Mouse (Mus musculus) limb, embryonic 13.5 days (tissue): Measurements from ENCODE around the gene Pml. TPM values are rescaled to one million over a fixed set of nuclear protein-coding genes. Genes with fewer than 3 reads are reported as not detected.

Experiments used
- ATAC-seq: fragments of 200-750 bp; cut with Nextera tagmentation; 2 replicates; pipeline ENCODE4 v1.8.0; 2017; ENCODE audit warnings: low read depth, moderate number of reproducible peaks, moderate TSS enrichment; ENCODE audit not compliant: low FRiP score
- H3K27ac ChIP-seq: fragments of 300-500 bp; sonication (generic); 2 replicates; pipeline ENCODE4 v1.5.1; 2015; ENCODE audit warnings: inconsistent platforms, mild to moderate bottlenecking, moderate library complexity
- H3K27me3 ChIP-seq: fragments of 300-500 bp; sonication (generic); 2 replicates; pipeline ENCODE4 v1.6.1; 2015; ENCODE audit warnings: mild to moderate bottlenecking, inconsistent platforms
- H3K36me3 ChIP-seq: fragments of 300-500 bp; sonication (generic); 2 replicates; pipeline ENCODE4 v1.6.1; 2015; ENCODE audit warnings: inconsistent platforms, mild to moderate bottlenecking, moderate library complexity
- H3K4me1 ChIP-seq: fragments of 300-500 bp; sonication (generic); 2 replicates; pipeline ENCODE4 v1.6.1; 2015; ENCODE audit warnings: inconsistent platforms
- H3K4me2 ChIP-seq: fragments of 300-500 bp; sonication (generic); replicated peaks from 2 replicates; pipeline ENCODE4 v1.6.1; 2015; ENCODE audit warnings: inconsistent platforms, mild to moderate bottlenecking, moderate library complexity
- H3K4me3 ChIP-seq: fragments of 300-500 bp; sonication (generic); 2 replicates; pipeline ENCODE4 v1.5.1; 2015; ENCODE audit warnings: moderate library complexity, mild to moderate bottlenecking, inconsistent platforms
- H3K9ac ChIP-seq: fragments of 300-500 bp; sonication (generic); 2 replicates; pipeline ENCODE4 v1.6.1; 2015; ENCODE audit warnings: mild to moderate bottlenecking, inconsistent platforms
- H3K9me3 ChIP-seq: fragments of 300-500 bp; sonication (generic); 2 replicates; pipeline ENCODE4 v1.6.1; 2016; ENCODE audit warnings: inconsistent platforms
- WGBS: fragments of 180-500 bp; shearing (Covaris S2); methylation state at CpG from one replicate; pipeline ENCODE4 v1.1.7; 2015; 5-methylcytosine and 5-hydroxymethylcytosine counted together
- polyA plus RNA-seq: library from polyadenylated mRNA; unstranded; fragments of >200 nt; fragmentation: Nextera tagmentation; extraction: Ambion mirVana; gene quantifications from 2 replicates; pipeline ENCODE4 v1.2.1, GENCODE M21; 2015

Pml gene
- polyA plus RNA-seq: 15.3 and 18.2 TPM in 2 replicates

- H3K9me3 ChIP-seq: no peaks in the 10 kb centered on the region
- peak within 1 kb of the TSS; percentile 62 for H3K4me3 ChIP-seq
- peak within 1 kb of the TSS; percentile 95 for H3K27ac ChIP-seq
- ATAC-seq: peak; percentile 78; the same call in 1 of the 2 replicates
- peak within 1 kb of the TSS; percentile 76 for H3K9ac ChIP-seq
- 0% methylated on average over 16 of the region's 16 CpGs for WGBS
- peak within 1 kb of the TSS; percentile 79 for H3K4me2 ChIP-seq
- H3K27me3 ChIP-seq: no peaks in the 10 kb centered on the region
- H3K4me1 ChIP-seq: peaks cover 45% of the 10 kb centered on the region
- H3K36me3 ChIP-seq: no peaks in the 10 kb centered on the region
Observed at GRCm38 (mm10) chr9:58249592-58250192, at the start of gene Pml. TSS of gene Pml (minus strand) at chr9:58249786.

GRCm38 (mm10) chr9:58297961-58298477, 48.4 kb upstream of the Pml start:
- Histone ChIP-seq H3K9ac (no peak overlapping the region), H3K27me3 (no peaks in the 10 kb centered on the region), H3K4me3 (no peak overlapping the region), H3K27ac (0 out of 2 replicates have a peak overlapping the region, but pooled peaks have one; percentile 10), H3K4me1 (peaks cover 37% of the 10 kb centered on the region), H3K36me3 (peaks cover 32% of the 10 kb centered on the region), H3K9me3 (no peaks in the 10 kb centered on the region; the same call in 1 of the 2 replicates), H3K4me2 (no peak overlapping the region)
- ATAC-seq: peak; percentile 68
- WGBS: 56% methylated on average over 4 of the region's 4 CpGs

- H3K36me3 ChIP-seq: peaks cover 36% of the 10 kb centered on the region
- 85% methylated on average over 6 of the region's 6 CpGs for WGBS
- no peaks in the 10 kb centered on the region for H3K27me3 ChIP-seq
- no peak overlapping the region for H3K4me2 ChIP-seq
- no peak overlapping the region; the same call in 1 of the 2 replicates for H3K27ac ChIP-seq
- H3K9me3 ChIP-seq: no peaks in the 10 kb centered on the region; the same call in 1 of the 2 replicates
- no peak overlapping the region for H3K9ac ChIP-seq
- H3K4me3 ChIP-seq: no peak overlapping the region
- peaks cover 34% of the 10 kb centered on the region for H3K4me1 ChIP-seq
- no peak for ATAC-seq
Observed at GRCm38 (mm10) chr9:58297065-58297464, 47.5 kb upstream of the Pml start.

GRCm38 (mm10) chr9:58295766-58296361, 46.3 kb upstream of the Pml start:
- Histone ChIP-seq H3K27me3 (no peaks in the 10 kb centered on the region), H3K36me3 (peaks cover 45% of the 10 kb centered on the region), H3K4me3 (no peak overlapping the region), H3K27ac (peak overlapping the region; percentile 22; the same call in 1 of the 2 replicates), H3K9me3 (no peaks in the 10 kb centered on the region), H3K4me1 (peaks cover 34% of the 10 kb centered on the region), H3K4me2 (no peak overlapping the region), H3K9ac (no peak overlapping the region)
- WGBS: 35% methylated on average over 9 of the region's 9 CpGs
- ATAC-seq: peak; percentile 16; the same call in 1 of the 2 replicates

- ATAC-seq: no peak
- Histone ChIP-seq H3K9ac (no peak overlapping the region), H3K9me3 (no peaks in the 10 kb centered on the region), H3K36me3 (peaks cover 50% of the 10 kb centered on the region), H3K4me1 (peaks cover 34% of the 10 kb centered on the region), H3K4me3 (no peak overlapping the region), H3K4me2 (no peak overlapping the region), H3K27me3 (no peaks in the 10 kb centered on the region), H3K27ac (no peak overlapping the region)
- WGBS: 86% methylated on average over 3 of the region's 3 CpGs
Observed at GRCm38 (mm10) chr9:58295345-58295744, 45.8 kb upstream of the Pml start.

- H3K27me3 ChIP-seq: no peaks in the 10 kb centered on the region
- ATAC-seq: no peak
Observed at GRCm38 (mm10) chr9:58294527-58294926, 44.9 kb upstream of the Pml start.

GRCm38 (mm10) chr9:58289901-58290300, 40.3 kb upstream of the Pml start:
- no peak overlapping the region for H3K4me3 ChIP-seq
- no peaks in the 10 kb centered on the region for H3K9me3 ChIP-seq
- 46% methylated on average over 2 of the region's 2 CpGs for WGBS
- no peaks in the 10 kb centered on the region for H3K4me1 ChIP-seq
- no peak overlapping the region for H3K4me2 ChIP-seq
- no peak for ATAC-seq
- H3K9ac ChIP-seq: no peak overlapping the region
- peaks cover 67% of the 10 kb centered on the region for H3K36me3 ChIP-seq
- H3K27me3 ChIP-seq: no peaks in the 10 kb centered on the region
- no peak overlapping the region for H3K27ac ChIP-seq

More at GRCm38 (mm10) chr9:58294527-58294926, 44.9 kb upstream of the Pml start:
- peaks cover 57% of the 10 kb centered on the region for H3K36me3 ChIP-seq
- H3K9me3 ChIP-seq: no peaks in the 10 kb centered on the region
- no peak overlapping the region for H3K9ac ChIP-seq
- H3K4me2 ChIP-seq: no peak overlapping the region
- H3K4me1 ChIP-seq: peaks cover 27% of the 10 kb centered on the region
- H3K4me3 ChIP-seq: no peak overlapping the region
- WGBS: 54% methylated on average over 7 of the region's 7 CpGs
- H3K27ac ChIP-seq: no peak overlapping the region

- no peak for ATAC-seq
- Histone ChIP-seq H3K4me3 (no peak overlapping the region), H3K9me3 (no peaks in the 10 kb centered on the region), H3K9ac (0 out of 2 replicates have a peak overlapping the region, but pooled peaks have one; percentile 13), H3K4me1 (no peaks in the 10 kb centered on the region), H3K27me3 (no peaks in the 10 kb centered on the region), H3K36me3 (peaks cover 61% of the 10 kb centered on the region), H3K4me2 (no peak overlapping the region), H3K27ac (no peak overlapping the region)
- 73% methylated on average over 1 of the region's 1 CpGs for WGBS
Observed at GRCm38 (mm10) chr9:58289090-58289489, 39.5 kb upstream of the Pml start.

- 0 out of 2 replicates have a peak, but pooled peaks cover 14% of the 10 kb centered on the region for H3K4me1 ChIP-seq
- 50% methylated on average over 7 of the region's 7 CpGs for WGBS
- H3K27ac ChIP-seq: peak overlapping the region; percentile 39; the same call in 1 of the 2 replicates
Observed at GRCm38 (mm10) chr9:58283431-58283830, 33.8 kb upstream of the Pml start.

GRCm38 (mm10) chr9:58281597-58281996, 32.0 kb upstream of the Pml start:
- 53% methylated on average over 3 of the region's 3 CpGs for WGBS
- Histone ChIP-seq H3K27ac (no peak overlapping the region), H3K36me3 (no peaks in the 10 kb centered on the region), H3K9me3 (no peaks in the 10 kb centered on the region), H3K9ac (no peak overlapping the region), H3K4me2 (no peak overlapping the region), H3K4me1 (0 out of 2 replicates have a peak, but pooled peaks cover 14% of the 10 kb centered on the region), H3K4me3 (no peak overlapping the region), H3K27me3 (no peaks in the 10 kb centered on the region)
- ATAC-seq: no peak

More at GRCm38 (mm10) chr9:58283431-58283830, 33.8 kb upstream of the Pml start:
- Histone ChIP-seq H3K27me3 (no peaks in the 10 kb centered on the region), H3K9ac (no peak overlapping the region), H3K4me2 (no peak overlapping the region), H3K9me3 (no peaks in the 10 kb centered on the region), H3K36me3 (peaks cover 14% of the 10 kb centered on the region), H3K4me3 (no peak overlapping the region)
- no peak for ATAC-seq

- no peaks in the 10 kb centered on the region for H3K9me3 ChIP-seq
- H3K4me1 ChIP-seq: peaks cover 22% of the 10 kb centered on the region
- no peak overlapping the region; the same call in 1 of the 2 replicates for H3K4me2 ChIP-seq
- 36% methylated on average over 9 of the region's 9 CpGs for WGBS
- no peak overlapping the region for H3K4me3 ChIP-seq
- H3K36me3 ChIP-seq: no peaks in the 10 kb centered on the region
- H3K27ac ChIP-seq: no peak overlapping the region
- ATAC-seq: peak; percentile 30; the same call in 1 of the 2 replicates
- no peaks in the 10 kb centered on the region for H3K27me3 ChIP-seq
- no peak overlapping the region for H3K9ac ChIP-seq
Observed at GRCm38 (mm10) chr9:58280259-58281109, 30.9 kb upstream of the Pml start.
